Mouse (Mus musculus) midbrain, embryonic 10.5 days (tissue): Measurements from ENCODE around the gene Pde5a. TPM values are rescaled to one million over a fixed set of nuclear protein-coding genes. Genes with fewer than 3 reads are reported as not detected.
A peak's percentile ranks its signal among the peaks of the same experiment; 100 is the strongest.

ENCODE experiments used
- DNase-seq: peaks from one replicate; pipeline ENCODE4 v3.0.0-alpha.2; 2017; ENCODE audit warnings: low spot score
- H3K27ac ChIP-seq: fragments of 300-500 bp; sonication (generic); replicated peaks from 2 replicates; pipeline ENCODE4 v1.5.1; 2016; ENCODE audit warnings: mild to moderate bottlenecking
- H3K27me3 ChIP-seq: fragments of 300-500 bp; sonication (generic); 2 replicates; pipeline ENCODE4 v1.6.1; 2016; ENCODE audit warnings: low read depth, mild to moderate bottlenecking; ENCODE audit not compliant: poor library complexity, severe bottlenecking
- H3K36me3 ChIP-seq: fragments of 300-500 bp; sonication (generic); 2 replicates; pipeline ENCODE4 v1.6.1; 2016; ENCODE audit warnings: mild to moderate bottlenecking, moderate library complexity
- H3K4me1 ChIP-seq: fragments of 300-500 bp; sonication (generic); 2 replicates; pipeline ENCODE4 v1.6.1; 2016
- H3K4me3 ChIP-seq: fragments of 300-500 bp; sonication (generic); 2 replicates; pipeline ENCODE4 v1.5.1; 2016; ENCODE audit warnings: mild to moderate bottlenecking, moderate library complexity
- H3K9me3 ChIP-seq: fragments of 300-500 bp; sonication (generic); replicated peaks from 2 replicates; pipeline ENCODE4 v1.6.1; 2016; ENCODE audit warnings: mild to moderate bottlenecking
- WGBS: fragments of 180-500 bp; shearing (Covaris S2); methylation state at CpG from one replicate; pipeline ENCODE4 v1.1.7; 2016; 5-methylcytosine and 5-hydroxymethylcytosine counted together
- polyA plus RNA-seq: library from polyadenylated mRNA; unstranded; fragments of >200 nt; fragmentation: Nextera tagmentation; extraction: Ambion mirVana; gene quantifications from 2 replicates; pipeline ENCODE4 v1.2.1, GENCODE M21; 2016

The Pde5a gene
- polyA plus RNA-seq, 1 experiment from 2014 or later = 3.6 TPM

GRCm38 (mm10) chr3:122876870-122877269 lies 148.1 kb downstream of the Pde5a start:
- no peak overlapping the region for H3K4me3 ChIP-seq
- H3K27ac ChIP-seq = no peak overlapping the region
- H3K4me1 ChIP-seq = no peaks in the 10 kb centered on the region
- DNase-seq = no peak
- H3K36me3 ChIP-seq = no peaks in the 10 kb centered on the region
- no peaks in the 10 kb centered on the region for H3K27me3 ChIP-seq
- 83% methylated on average over 2 of the region's 2 CpGs for WGBS
- H3K9me3 ChIP-seq = no peaks in the 10 kb centered on the region

DNA sequence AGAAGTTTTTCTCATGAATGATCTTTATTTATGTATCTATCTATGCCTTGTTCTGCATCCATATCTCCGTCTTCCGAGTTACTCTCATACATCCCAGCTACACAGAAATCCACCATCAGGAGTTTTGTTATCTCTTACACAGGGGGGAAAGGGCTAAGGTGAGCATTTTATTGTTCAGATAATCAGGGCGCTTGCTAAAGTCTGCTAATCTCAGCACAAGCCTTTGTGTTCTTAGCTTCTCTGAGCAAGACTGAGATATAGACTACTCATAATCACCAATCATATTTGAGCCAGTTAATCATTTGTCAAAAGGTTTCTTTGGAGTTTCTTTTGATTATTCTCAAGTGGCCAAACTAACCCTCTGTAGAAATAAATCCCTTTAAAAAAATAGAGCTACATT lies 148.8 kb downstream of the Pde5a start:
- Histone ChIP-seq H3K4me3 (no peak overlapping the region), H3K9me3 (no peaks in the 10 kb centered on the region), H3K27ac (no peak overlapping the region), H3K36me3 (no peaks in the 10 kb centered on the region), H3K27me3 (no peaks in the 10 kb centered on the region), H3K4me1 (no peaks in the 10 kb centered on the region)
- DNase-seq = no peak
- 94% methylated on average over 3 of the region's 3 CpGs for WGBS

DNA sequence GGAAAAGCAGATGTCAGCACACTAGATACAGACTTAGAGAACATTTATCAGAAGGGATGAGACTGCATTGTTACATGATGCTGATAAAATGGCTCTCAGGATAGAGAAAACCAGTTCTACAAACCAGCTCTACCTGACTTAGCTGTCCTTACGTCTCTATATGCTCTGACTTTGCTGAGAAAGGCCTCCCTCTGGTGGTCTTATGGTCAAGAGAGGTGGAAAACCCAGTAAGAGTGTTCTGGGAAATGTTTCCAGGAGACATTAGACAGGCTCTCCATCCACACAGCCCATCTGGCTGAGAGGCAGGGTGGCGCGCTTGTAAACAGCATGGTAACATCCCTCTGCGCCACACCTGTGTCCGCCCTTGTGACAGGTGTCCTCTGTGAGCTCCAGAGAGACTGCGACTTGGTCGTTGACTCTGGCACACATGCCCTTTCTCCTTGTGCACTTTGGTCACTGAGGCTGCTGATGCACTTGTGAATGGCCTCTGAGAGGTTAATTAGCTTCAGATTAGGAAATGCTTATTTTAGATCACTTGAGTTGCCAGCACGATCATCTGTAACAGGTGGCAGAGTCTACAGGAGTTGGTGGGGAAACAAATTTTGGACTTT lies 150.1 kb downstream of the Pde5a start:
- WGBS = 88% methylated on average over 8 of the region's 8 CpGs
- no peaks in the 10 kb centered on the region for H3K9me3 ChIP-seq

DNA sequence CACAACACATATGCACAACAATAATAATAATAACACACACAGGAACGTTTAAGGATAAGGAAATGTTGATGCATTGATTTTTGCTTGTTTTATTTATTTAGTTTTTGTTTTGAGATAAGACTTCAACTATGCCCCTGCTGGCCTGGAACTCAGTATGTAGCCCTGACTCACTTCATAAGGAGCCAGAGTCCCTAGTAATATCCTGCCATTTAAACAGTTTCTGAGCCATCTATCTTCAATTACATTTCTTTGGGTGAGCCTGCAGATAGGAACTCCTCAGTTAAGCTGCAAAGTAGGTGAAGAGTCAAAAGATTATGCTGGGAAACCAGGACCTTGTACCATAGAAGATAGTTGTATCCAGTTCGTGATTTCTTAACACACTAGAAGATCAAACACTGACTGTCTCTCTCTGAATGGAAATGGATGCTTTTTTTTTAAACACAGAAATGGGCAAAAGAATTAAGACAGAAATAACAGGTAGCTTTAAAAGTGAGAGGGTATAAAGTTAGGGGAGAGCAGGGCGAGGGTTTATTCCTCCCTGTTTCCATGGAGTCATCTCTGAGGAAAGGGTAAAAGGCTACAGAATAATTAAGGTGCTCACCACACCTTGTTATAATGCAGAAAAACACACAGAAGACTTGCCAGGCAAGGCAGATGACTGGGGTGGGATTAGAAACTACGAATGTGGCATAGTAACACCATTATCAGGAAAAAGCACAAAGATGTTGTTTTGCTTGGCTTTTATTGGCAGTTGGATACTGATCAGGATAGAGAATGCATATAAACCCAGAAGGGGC lies 159.0 kb downstream of the Pde5a start:
- Histone ChIP-seq H3K27me3 (no peaks in the 10 kb centered on the region), H3K4me3 (no peak overlapping the region), H3K36me3 (no peaks in the 10 kb centered on the region), H3K9me3 (no peaks in the 10 kb centered on the region), H3K27ac (no peak overlapping the region), H3K4me1 (no peaks in the 10 kb centered on the region)
- 83% methylated on average over 4 of the region's 4 CpGs for whole genome bisulfite sequencing
- no peak for DNase-seq

More for the DNA sequence above, 150.1 kb downstream of the Pde5a start:
- H3K4me3 ChIP-seq = no peak overlapping the region
- no peaks in the 10 kb centered on the region for H3K4me1 ChIP-seq
- H3K27ac ChIP-seq = no peak overlapping the region
- DNase-seq = no peak
- H3K36me3 ChIP-seq = no peaks in the 10 kb centered on the region
- H3K27me3 ChIP-seq = no peaks in the 10 kb centered on the region

DNA sequence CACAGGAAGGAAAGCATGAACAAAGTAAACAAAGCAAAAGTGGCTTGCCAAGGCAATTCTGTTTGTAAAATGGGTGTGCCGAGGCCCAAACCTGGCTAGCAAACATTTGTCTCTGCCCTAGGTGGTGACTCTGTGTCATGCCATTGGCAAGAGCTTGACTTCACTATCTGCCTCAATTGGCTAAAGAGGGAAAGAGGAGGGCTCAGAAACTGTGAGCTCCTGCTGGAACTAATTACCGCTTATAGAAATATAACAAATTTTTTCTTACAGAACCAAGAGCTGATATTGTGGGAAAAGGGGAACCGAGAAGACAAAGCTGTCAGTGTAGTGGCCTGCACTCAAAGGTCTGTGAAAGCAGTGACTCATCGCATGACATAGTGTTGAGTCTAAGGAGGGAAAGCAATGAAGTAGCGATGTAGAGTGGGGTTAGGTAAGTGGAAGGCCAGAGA lies 159.6 kb downstream of the Pde5a start:
- 92% methylated on average over 5 of the region's 5 CpGs for WGBS
- Histone ChIP-seq H3K27me3 (no peaks in the 10 kb centered on the region), H3K4me1 (no peaks in the 10 kb centered on the region), H3K4me3 (no peak overlapping the region), H3K27ac (no peak overlapping the region), H3K9me3 (no peaks in the 10 kb centered on the region), H3K36me3 (no peaks in the 10 kb centered on the region)
- DNase-seq = no peak

- Histone ChIP-seq H3K4me3 (no peak within 1 kb of the TSS), H3K27me3 (no peaks in the 10 kb centered on the region), H3K9me3 (no peaks in the 10 kb centered on the region), H3K36me3 (no peaks in the 10 kb centered on the region), H3K27ac (no peak within 1 kb of the TSS), H3K4me1 (no peaks in the 10 kb centered on the region)
- DNase-seq = no peak
- WGBS = 94% methylated on average over 3 of the region's 3 CpGs
Measured at GRCm38 (mm10) chr3:122894772-122895171, 166.0 kb downstream of the Pde5a start, which contains the start of gene Fabp2. Gene Fabp2, plus strand, starts transcription at chr3:122895072.

DNA sequence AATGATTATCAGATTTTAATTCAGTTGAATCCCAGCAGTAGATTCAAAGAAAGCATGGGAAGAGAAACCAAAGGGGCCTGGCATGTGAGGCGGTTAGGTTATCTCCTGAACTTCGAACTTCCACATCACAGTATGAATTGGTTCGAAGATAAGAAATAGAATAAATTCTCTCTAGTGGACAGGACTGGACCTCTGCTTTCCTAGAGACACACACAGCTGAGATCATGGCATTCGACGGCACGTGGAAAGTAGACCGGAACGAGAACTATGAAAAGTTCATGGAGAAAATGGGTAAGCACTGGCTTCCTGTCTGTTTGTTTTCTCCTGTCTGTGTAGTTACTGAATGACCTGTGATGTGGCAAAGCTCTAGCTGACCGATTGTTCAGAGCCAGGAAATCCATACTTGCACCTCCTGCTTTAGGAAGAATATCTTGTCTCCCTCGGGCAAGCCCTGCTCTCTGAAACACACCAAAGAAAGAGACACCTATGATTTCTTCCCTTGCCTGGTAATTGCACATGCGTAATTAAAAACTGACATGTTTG lies 166.5 kb downstream of the Pde5a start:
- H3K4me1 ChIP-seq = no peaks in the 10 kb centered on the region
- WGBS = 91% methylated on average over 11 of the region's 11 CpGs
- no peak overlapping the region for H3K27ac ChIP-seq
- no peak for DNase-seq
- no peak overlapping the region for H3K4me3 ChIP-seq
- no peaks in the 10 kb centered on the region for H3K36me3 ChIP-seq
- no peaks in the 10 kb centered on the region for H3K27me3 ChIP-seq
- no peaks in the 10 kb centered on the region for H3K9me3 ChIP-seq

- 73% methylated on average over 6 of the region's 6 CpGs for WGBS
- Histone ChIP-seq H3K36me3 (no peaks in the 10 kb centered on the region), H3K4me3 (no peak overlapping the region), H3K4me1 (no peaks in the 10 kb centered on the region), H3K9me3 (no peaks in the 10 kb centered on the region), H3K27me3 (no peaks in the 10 kb centered on the region), H3K27ac (no peak overlapping the region)
- no peak for DNase-seq
Measured at GRCm38 (mm10) chr3:122898254-122898653, 169.5 kb downstream of the Pde5a start.

DNA sequence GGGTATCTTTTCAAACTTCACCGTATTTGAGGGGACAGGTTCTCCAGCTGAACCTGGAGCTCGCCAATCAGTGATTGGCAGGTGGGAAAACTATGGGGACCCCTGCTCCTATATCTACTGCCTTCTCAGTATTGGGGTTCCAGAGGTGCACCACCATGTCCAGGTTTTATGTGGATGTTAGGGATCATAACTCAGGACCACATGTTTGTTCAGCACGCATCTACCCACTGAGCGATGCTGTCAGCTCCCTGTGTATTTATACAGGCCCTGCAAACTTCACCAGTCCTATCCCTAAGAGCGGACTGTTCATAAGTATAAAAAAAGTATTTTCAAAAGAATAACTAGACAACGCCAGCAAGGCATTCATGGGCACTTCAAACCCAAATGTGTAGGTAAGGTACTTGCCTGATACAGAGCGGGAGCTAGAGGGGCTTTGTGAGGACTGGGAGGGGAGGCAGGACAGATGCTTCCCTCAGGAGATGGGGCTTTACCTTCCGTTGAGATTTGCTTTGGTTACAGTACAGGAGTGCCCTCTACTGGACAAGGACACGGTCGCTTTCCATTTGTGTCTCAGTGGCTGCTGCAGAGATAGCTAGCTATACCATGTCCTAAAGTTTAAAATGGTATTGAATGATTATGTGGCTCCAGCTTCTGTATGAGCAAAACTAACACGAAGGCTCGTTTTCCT lies 175.1 kb downstream of the Pde5a start:
- Histone ChIP-seq H3K27ac (no peak overlapping the region), H3K4me1 (no peaks in the 10 kb centered on the region), H3K9me3 (no peaks in the 10 kb centered on the region), H3K36me3 (no peaks in the 10 kb centered on the region), H3K4me3 (no peak overlapping the region), H3K27me3 (no peaks in the 10 kb centered on the region)
- 46% methylated on average over 12 of the region's 12 CpGs for WGBS
- peak; percentile 56 for DNase-seq

DNA sequence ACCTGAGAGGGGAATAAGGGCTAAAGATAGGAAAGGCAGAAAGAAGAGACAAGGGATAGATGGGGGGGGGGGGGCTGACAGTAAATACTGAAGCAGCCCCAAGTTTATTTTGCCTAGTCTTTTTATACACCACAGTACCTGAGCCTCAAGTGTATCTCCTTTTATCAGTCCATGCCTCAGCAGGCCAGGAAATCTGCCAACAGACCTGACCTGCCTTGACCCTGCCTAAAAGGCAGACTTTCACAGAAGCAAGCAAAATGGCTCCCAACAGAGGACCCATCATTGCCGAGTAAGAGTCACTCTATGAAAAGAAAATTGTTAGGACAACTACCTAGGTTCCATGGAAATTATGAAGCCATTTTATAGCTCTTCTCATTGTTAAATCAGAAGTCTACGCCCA lies 179.1 kb downstream of the Pde5a start:
- H3K36me3 ChIP-seq = no peaks in the 10 kb centered on the region
- no peaks in the 10 kb centered on the region for H3K9me3 ChIP-seq
- DNase-seq = no peak
- no peaks in the 10 kb centered on the region for H3K27me3 ChIP-seq
- 92% methylated on average over 2 of the region's 2 CpGs for WGBS
- H3K27ac ChIP-seq = no peak overlapping the region
- H3K4me3 ChIP-seq = no peak overlapping the region
- no peaks in the 10 kb centered on the region for H3K4me1 ChIP-seq
